Mouse (Mus musculus): ENCODE measurements around the gene Vmn2r70.

Gene Vmn2r70

DNA sequence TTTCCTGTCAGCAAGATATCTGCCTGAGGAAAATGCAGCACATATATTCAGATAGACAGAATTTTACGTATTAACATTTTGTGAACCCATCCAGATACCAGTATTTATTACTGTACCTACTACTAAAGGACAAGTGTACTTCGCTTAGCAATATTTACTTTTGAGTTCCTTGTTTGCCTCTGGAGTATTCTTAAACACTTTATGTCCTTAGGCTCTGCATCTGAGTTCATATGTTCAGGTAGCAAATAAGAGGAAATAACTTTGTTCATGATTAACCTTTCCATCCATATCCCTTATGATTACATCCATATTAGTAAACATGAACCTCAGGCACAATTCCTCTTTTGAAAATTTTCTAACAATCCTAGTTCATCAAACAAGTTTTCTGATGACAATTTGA, at the start of gene Vmn2r70:
Gene Vmn2r70, minus strand, starts transcription at position 101 of the 400 bp plus-strand sequence.
- no peak for DNase-seq

DNA sequence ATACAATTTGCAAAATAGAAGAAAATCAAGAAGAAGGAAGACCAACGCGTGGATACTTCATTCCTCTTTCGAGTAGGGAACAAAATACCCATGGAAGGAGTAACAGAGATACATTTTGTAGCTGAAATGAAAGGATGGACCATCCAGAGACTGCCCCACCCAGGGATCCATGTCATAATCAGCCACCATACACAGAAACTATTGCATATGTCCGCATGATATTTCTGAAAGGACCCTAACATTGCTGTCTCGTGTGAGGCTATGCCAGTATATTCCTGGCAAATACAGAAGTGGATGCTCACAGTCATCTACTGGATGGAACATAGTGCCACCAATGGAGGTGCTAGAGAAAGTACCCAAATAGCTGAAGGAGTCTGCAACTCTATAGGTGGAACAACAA, 6.2 kb downstream of the Vmn2r70 start, which contains the start of gene Vmn2r71:
Gene Vmn2r71, plus strand, starts transcription at position 301 of the 400 bp plus-strand sequence.
- DNase-seq = no peak

DNA sequence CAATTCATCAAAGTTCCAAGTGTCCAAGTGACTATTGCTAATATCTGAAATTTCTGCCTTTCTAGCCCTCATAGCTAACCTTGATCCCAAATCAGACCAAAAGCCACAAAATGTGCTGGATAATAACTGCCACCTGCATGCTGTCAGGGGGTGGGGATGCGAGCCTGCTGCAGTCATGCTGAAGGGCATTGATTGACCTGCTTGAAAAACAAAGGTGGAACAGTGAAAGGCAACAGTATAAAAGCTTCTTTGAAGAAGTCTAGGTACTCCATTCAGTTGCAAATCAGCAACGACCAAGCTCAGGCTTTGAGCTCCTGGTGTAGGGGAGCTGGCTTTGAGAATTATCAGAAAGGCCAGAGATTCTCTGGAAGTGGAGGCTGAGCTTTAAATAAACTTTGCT, 25.9 kb downstream of the Vmn2r70 start:
- DNase-seq = no peak

DNA sequence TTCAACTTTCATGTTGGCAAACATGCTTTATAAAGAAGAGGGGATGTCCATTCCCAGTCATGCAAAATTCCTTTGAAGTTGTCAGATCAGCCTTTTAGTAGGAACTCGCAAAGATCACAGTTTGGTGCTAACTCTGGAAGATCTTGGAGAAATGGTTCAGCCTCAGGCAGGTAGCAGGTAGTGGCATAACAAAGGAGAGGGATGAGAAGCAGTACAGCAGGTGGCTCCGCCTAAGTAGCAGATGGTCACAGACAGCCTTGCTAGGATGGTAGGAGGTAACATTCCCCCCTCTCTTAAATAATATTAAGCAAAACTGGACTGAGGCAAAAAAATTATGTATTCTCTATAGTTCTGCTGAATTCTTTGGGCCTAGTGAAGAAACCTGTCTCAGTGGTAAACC, 26.9 kb downstream of the Vmn2r70 start:
- no peak for DNase-seq
